Mouse (Mus musculus) ES-E14 (cell line): Measurements from ENCODE around the gene Lyzl4. TPM values are rescaled to one million over a fixed set of nuclear protein-coding genes. Genes with fewer than 3 reads are reported as not detected.

Experiments
- DNase-seq: peaks from one replicate; pipeline ENCODE4 v3.0.0-alpha.2; 2013; ENCODE audit warnings: low read depth, low spot score
- H3K27ac ChIP-seq: 2 replicates; pipeline ENCODE4 v1.5.1; 2012; ENCODE audit warnings: low read depth, mild to moderate bottlenecking, low read length, moderate library complexity, mixed read lengths; ENCODE audit not compliant: poor library complexity, insufficient read depth, severe bottlenecking
- H3K36me3 ChIP-seq: 2 replicates; pipeline ENCODE4 v1.6.1; 2012; ENCODE audit warnings: mild to moderate bottlenecking, low read length, moderate library complexity, mixed read lengths; ENCODE audit not compliant: control insufficient read depth, poor library complexity, insufficient read depth, severe bottlenecking
- H3K4me1 ChIP-seq, 2 experiments: fragments of 150-350 bp in 1 of 2; sonication (generic) in 1 of 2; 2 replicates each; pipeline ENCODE4 v1.6.1; 2012; ENCODE audit warnings: low read length in 2 of 2, mild to moderate bottlenecking in 1 of 2, mixed read lengths in 1 of 2; ENCODE audit not compliant: control insufficient read depth in 2 of 2, insufficient read depth in 2 of 2, poor library complexity in 1 of 2
- H3K4me3 ChIP-seq, 2 experiments: fragments of 150-350 bp in 1 of 2; sonication (generic) in 1 of 2; 2 replicates each; pipeline ENCODE4 v1.5.1; 2012; ENCODE audit warnings: low read length in 2 of 2, low read depth in 1 of 2, mild to moderate bottlenecking in 1 of 2, mixed read lengths in 1 of 2; ENCODE audit not compliant: insufficient read depth in 1 of 2, poor library complexity in 1 of 2, severe bottlenecking in 1 of 2
- H3K9ac ChIP-seq: 2 replicates; pipeline ENCODE4 v1.6.1; 2012; ENCODE audit warnings: low read depth, mild to moderate bottlenecking, low read length, mixed read lengths; ENCODE audit not compliant: poor library complexity, insufficient read depth, severe bottlenecking
- H3K9me3 ChIP-seq: fragments of 150-350 bp; sonication (generic); 2 replicates; pipeline ENCODE4 v1.6.1; 2012; ENCODE audit warnings: low read depth, mild to moderate bottlenecking, low read length; ENCODE audit not compliant: control insufficient read depth, insufficient read depth
- CHD2 ChIP-seq: IDR thresholded peaks from 2 replicates; pipeline ENCODE4 v1.6.1; 2014; ENCODE audit warnings: mild to moderate bottlenecking, low read depth, low read length, inconsistent platforms
- HCFC1 ChIP-seq: IDR thresholded peaks from 2 replicates; pipeline ENCODE4 v1.6.1; 2012; ENCODE audit warnings: low read length, inconsistent platforms, borderline replicate concordance; ENCODE audit not compliant: insufficient read depth
- MAFK ChIP-seq: IDR thresholded peaks from 2 replicates; pipeline ENCODE4 v1.6.1; 2014; ENCODE audit warnings: mild to moderate bottlenecking, low read depth, low read length, inconsistent platforms; ENCODE audit not compliant: insufficient read depth
- ZC3H11A ChIP-seq: IDR thresholded peaks from 2 replicates; pipeline ENCODE4 v1.6.1; 2012; ENCODE audit warnings: low read depth, mild to moderate bottlenecking, inconsistent platforms, low read length, borderline replicate concordance
- ZNF384 ChIP-seq: IDR thresholded peaks from 2 replicates; pipeline ENCODE4 v1.6.1; 2012; ENCODE audit warnings: low read depth, low read length, inconsistent platforms
- in situ Hi-C, 2 experiments: fragments of 600-800 bp; cut with MboI; formaldehyde crosslinking; loops; one replicate each; pipeline ENCODE4 v1.15.1; 2025; ENCODE audit warnings: low sequenced_read_pairs in 2 of 2, inconsistent platforms in 1 of 2; ENCODE audit not compliant: unreplicated experiment in 2 of 2
- total RNA-seq: library from RNA; depleted of rRNA; stranded (reverse); fragments of 300-350 nt; gene quantifications from 2 replicates; pipeline ENCODE4 v1.2.3, GENCODE M21; 2012

Gene Lyzl4
- total RNA-seq, 1 experiment, result 0.58 TPM

- in situ Hi-C loops, result no loop called here
- H3K36me3 ChIP-seq, result no peaks in the 10 kb centered on the region
- H3K9me3 ChIP-seq, result no peaks in the 10 kb centered on the region
- DNase-seq, result peak; percentile 36
- H3K9ac ChIP-seq, result no peak overlapping the region
- peak overlapping the region; percentile 82 to 90; a peak in 2 of 4 replicates for H3K4me3 ChIP-seq
- H3K4me1 ChIP-seq, result peaks cover 0 to 2% of the 10 kb centered on the region in 2 experiments; a peak in 1 of 4 replicates
- no peak for TF ChIP-seq HCFC1
- no peak for TF ChIP-seq ZC3H11A
- no peak for TF ChIP-seq CHD2
- TF ChIP-seq MAFK, result no peak
- TF ChIP-seq ZNF384, result no peak
- H3K27ac ChIP-seq, result no peak overlapping the region
Observed at GRCm38 (mm10) chr9:121641235-121641915, 521 bp downstream of the Lyzl4 start.

DNA sequence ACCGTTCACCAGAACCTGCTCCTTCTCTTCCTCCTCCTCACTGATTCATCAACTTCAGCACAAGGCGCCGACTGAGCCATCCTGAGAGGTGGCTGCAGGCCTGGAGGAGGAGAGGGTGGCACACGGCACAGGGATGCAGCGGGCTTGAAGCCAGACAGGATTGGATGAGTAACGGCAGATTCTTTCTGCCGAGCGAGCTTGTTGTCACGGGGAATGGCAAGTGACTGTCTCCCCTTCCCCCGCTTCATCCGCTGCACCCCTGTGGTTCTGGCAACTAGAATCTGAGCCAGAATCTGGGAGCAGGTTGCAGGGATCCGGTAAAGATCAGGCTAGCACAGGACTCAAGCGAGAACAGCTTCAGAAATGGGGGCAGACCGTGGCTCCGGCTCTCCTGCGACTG lies 2.1 kb downstream of the Lyzl4 start:
- TF ChIP-seq MAFK, result no peak
- no peak for TF ChIP-seq ZC3H11A
- TF ChIP-seq CHD2, result no peak
- TF ChIP-seq HCFC1, result no peak
- no peak for TF ChIP-seq ZNF384
- DNase-seq, result no peak
- peaks cover 0 to 2% of the 10 kb centered on the region in 2 experiments; a peak in 1 of 4 replicates for H3K4me1 ChIP-seq
- H3K4me3 ChIP-seq, result no peak overlapping the region
- no peak overlapping the region for H3K9ac ChIP-seq
- no peaks in the 10 kb centered on the region for H3K9me3 ChIP-seq
- in situ Hi-C loops, result no loop called here
- no peak overlapping the region for H3K27ac ChIP-seq
- H3K36me3 ChIP-seq, result no peaks in the 10 kb centered on the region

GRCm38 (mm10) chr9:121635835-121636576 lies 5.9 kb downstream of the Lyzl4 start:
- H3K36me3 ChIP-seq, result no peaks in the 10 kb centered on the region
- H3K4me3 ChIP-seq, result no peak overlapping the region
- H3K27ac ChIP-seq, result no peak overlapping the region
- in situ Hi-C loops, result no loop called here
- H3K9me3 ChIP-seq, result no peaks in the 10 kb centered on the region
- no peak for DNase-seq
- no peak overlapping the region for H3K9ac ChIP-seq
- no peak for TF ChIP-seq MAFK
- TF ChIP-seq CHD2, result no peak
- no peak for TF ChIP-seq HCFC1
- no peak for TF ChIP-seq ZNF384
- TF ChIP-seq ZC3H11A, result no peak
- no peaks in the 10 kb centered on the region for H3K4me1 ChIP-seq

DNA sequence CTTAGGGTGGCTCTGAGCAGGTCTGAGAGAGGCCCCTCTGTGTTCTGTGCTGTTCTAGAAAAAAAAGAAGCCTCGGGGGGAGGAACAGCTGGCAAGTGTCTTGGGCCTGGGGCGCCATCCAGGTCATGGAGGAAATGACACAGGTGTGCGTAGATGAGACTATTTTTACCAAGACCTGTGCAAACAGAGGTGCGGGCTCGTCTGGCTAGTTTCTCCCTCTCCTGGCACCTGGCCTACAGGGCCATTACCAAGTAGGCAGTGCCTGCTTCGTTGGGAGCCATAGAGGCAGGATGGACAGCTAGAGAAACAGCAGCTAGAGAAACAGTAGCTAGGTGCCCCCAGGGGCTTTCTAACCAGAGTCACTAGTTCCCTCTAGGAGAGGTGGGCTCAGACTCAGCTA lies 8.6 kb downstream of the Lyzl4 start:
- Histone ChIP-seq H3K4me3 (no peak overlapping the region), H3K27ac (no peak overlapping the region), H3K4me1 (no peaks in the 10 kb centered on the region), H3K36me3 (no peaks in the 10 kb centered on the region), H3K9ac (no peak overlapping the region), H3K9me3 (no peaks in the 10 kb centered on the region)
- TF ChIP-seq ZNF384, result no peak
- TF ChIP-seq MAFK, result no peak
- TF ChIP-seq ZC3H11A, result no peak
- no peak for TF ChIP-seq CHD2
- TF ChIP-seq HCFC1, result no peak
- DNase-seq, result no peak
- in situ Hi-C loops, result no loop called here

GRCm38 (mm10) chr9:121632891-121633290 lies 9.0 kb downstream of the Lyzl4 start:
- TF ChIP-seq ZC3H11A (no peak), MAFK (no peak), HCFC1 (no peak), CHD2 (no peak)
- in situ Hi-C loops, result no loop called here
- Histone ChIP-seq H3K4me3 (no peak overlapping the region), H3K27ac (no peak overlapping the region), H3K36me3 (no peaks in the 10 kb centered on the region), H3K9ac (no peak overlapping the region), H3K9me3 (no peaks in the 10 kb centered on the region), H3K4me1 (no peaks in the 10 kb centered on the region)
- no peak for DNase-seq
